Mouse (Mus musculus) cerebellum, adult 9-11 months (tissue): ENCODE measurements around the gene Erv3.
"Not testable (repeated sequence)": the region's sequence is repeated elsewhere in the genome, so short reads cannot be mapped to it uniquely, and the experiment has no call there.

Experiments used
- DNase-seq: peaks from one replicate; pipeline ENCODE4 v3.0.0; 2022

The Erv3 gene

GRCm38 (mm10) chr2:131863472-131863871 is 3.9 kb upstream of the Erv3 start:
- no peak for DNase-seq

- no peak for DNase-seq
These were observed 3.2 kb upstream of the Erv3 start for GRCm38 (mm10) chr2:131862617-131863275.

GRCm38 (mm10) chr2:131857838-131858237 is 1.7 kb downstream of the Erv3 start:
- DNase-seq = no peak

GRCm38 (mm10) chr2:131853719-131854118 is 5.8 kb downstream of the Erv3 start:
- DNase-seq = no peak

GRCm38 (mm10) chr2:131851333-131852092 is 8.0 kb downstream of the Erv3 start:
- no peak for DNase-seq

GRCm38 (mm10) chr2:131850047-131850446 is 9.5 kb downstream of the Erv3 start:
- no peak for DNase-seq

- DNase-seq = no peak
These were observed 11.8 kb downstream of the Erv3 start for GRCm38 (mm10) chr2:131847501-131848359.

- no peak for DNase-seq
These were observed 12.7 kb downstream of the Erv3 start for GRCm38 (mm10) chr2:131846811-131847210.

- DNase-seq = no peak
These were observed 13.3 kb downstream of the Erv3 start for GRCm38 (mm10) chr2:131846132-131846710.

- DNase-seq = no peak
These were observed 13.9 kb downstream of the Erv3 start for GRCm38 (mm10) chr2:131845671-131846070.

- DNase-seq = no peak
These were observed 17.0 kb downstream of the Erv3 start for GRCm38 (mm10) chr2:131842568-131842967.

GRCm38 (mm10) chr2:131841321-131841693 is 18.2 kb downstream of the Erv3 start:
- DNase-seq = no peak

- no peak for DNase-seq
These were observed 18.8 kb downstream of the Erv3 start for GRCm38 (mm10) chr2:131840611-131841320.

- DNase-seq = no peak
These were observed 25.3 kb downstream of the Erv3 start for GRCm38 (mm10) chr2:131834296-131834695.

- no peak for DNase-seq
These were observed 27.7 kb downstream of the Erv3 start for GRCm38 (mm10) chr2:131831861-131832260.

GRCm38 (mm10) chr2:131830945-131831344 is 28.6 kb downstream of the Erv3 start:
- not testable (repeated sequence) for DNase-seq

GRCm38 (mm10) chr2:131827999-131828975 is 31.3 kb downstream of the Erv3 start:
- DNase-seq = peak; percentile 43

GRCm38 (mm10) chr2:131827026-131827687 is 32.4 kb downstream of the Erv3 start:
- DNase-seq = no peak

GRCm38 (mm10) chr2:131825498-131825897 is 34.0 kb downstream of the Erv3 start:
- DNase-seq = no peak

GRCm38 (mm10) chr2:131823931-131824330 is 35.6 kb downstream of the Erv3 start:
- no peak for DNase-seq

- DNase-seq = no peak
These were observed 37.1 kb downstream of the Erv3 start for GRCm38 (mm10) chr2:131822492-131822891.
